Mouse (Mus musculus) lung, postnatal 25 days (tissue): ENCODE data around the gene Olfr1047.
"Not testable (repeated sequence)": the region's sequence is repeated elsewhere in the genome, so short reads cannot be mapped to it uniquely, and the experiment has no call there.

Experiments used
- DNase-seq: peaks from one replicate; pipeline ENCODE4 v3.0.0; 2022; ENCODE audit warnings: low spot score

Olfr1047 gene

DNA sequence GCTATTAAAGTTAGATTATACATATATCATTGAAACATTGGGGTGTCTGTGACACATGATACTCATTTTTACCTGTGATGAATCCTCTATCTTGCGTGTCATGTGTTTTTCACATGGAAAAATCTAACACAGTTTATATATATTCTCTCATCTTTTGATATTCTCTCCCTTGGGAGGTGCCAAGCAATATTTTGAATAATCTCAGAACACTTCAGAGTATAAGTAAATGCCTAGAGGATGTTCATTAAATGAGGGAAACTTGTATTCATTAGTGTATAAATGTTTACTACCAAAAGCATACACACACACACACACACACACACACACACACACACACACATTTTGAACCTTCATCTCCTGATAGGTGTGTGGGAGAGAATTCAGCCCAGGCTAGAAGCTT lies at the start of gene Olfr1047:
TSS of gene Olfr1047 (minus strand) at position 101 of the 400 bp plus-strand sequence.
- no peak for DNase-seq

DNA sequence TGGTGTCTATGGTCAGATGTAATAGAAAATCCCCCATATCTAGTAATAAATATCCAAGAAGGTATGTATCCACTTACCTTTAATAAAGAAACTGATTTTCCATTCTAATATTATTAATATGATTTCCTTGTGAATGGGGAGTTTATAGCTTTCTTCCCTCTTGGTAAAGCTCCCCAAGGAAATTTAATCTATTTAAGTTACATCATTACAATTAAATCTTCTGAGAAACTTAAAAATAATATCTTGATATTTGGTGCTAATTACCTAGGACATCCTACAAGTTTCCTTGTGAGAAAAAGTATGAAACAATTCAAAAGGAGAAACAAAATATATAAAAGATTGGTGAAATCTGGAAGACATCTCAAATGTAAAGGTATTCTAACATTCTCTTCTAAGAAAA lies 47.8 kb upstream of the Olfr1047 start, which contains the start of gene Olfr1051:
TSS of gene Olfr1051 (minus strand) at position 101 of the 400 bp plus-strand sequence.
- not testable (repeated sequence) for DNase-seq

DNA sequence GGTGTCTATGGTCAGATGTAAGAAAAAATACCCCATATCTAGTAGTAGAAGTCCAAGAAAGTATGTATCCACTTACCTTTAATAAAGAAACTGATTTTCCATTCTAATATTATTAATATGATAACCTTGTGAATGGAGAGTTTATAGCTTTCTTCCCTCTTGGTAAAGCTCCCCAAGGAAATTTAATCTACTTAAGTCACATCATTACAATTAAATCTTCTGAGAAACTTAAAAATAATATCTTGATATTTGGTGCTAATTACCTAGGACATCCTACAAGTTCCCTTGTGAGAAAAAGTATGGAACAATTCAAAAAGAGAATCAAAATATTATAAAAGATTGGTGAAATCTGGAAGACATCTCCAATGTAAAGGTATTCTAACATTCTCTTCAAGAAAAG lies 27.0 kb upstream of the Olfr1047 start, which contains the start of gene Olfr1049:
TSS of gene Olfr1049 (minus strand) at position 101 of the 400 bp plus-strand sequence.
- not testable (repeated sequence) for DNase-seq

DNA sequence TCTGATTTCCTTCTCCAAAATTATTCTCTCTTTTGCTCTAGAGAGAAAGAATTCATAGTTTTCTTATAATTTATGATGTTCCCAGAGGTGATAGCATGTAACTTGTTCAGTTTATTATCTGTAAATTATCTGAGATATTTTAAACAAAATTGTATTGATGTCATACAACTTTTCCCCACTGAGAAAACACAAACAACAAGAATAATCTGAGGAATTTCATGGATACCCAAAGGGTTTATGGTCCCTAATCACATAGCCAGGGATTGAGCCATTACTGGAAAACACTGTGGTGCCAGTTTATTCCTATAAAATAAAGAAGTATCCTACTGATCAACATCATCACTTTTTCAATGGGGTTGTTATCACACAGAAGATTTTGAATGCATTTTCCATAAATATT lies 9.0 kb upstream of the Olfr1047 start, which contains the start of gene Olfr1048:
TSS of gene Olfr1048 (minus strand) at position 101 of the 400 bp plus-strand sequence.
- no peak for DNase-seq

DNA sequence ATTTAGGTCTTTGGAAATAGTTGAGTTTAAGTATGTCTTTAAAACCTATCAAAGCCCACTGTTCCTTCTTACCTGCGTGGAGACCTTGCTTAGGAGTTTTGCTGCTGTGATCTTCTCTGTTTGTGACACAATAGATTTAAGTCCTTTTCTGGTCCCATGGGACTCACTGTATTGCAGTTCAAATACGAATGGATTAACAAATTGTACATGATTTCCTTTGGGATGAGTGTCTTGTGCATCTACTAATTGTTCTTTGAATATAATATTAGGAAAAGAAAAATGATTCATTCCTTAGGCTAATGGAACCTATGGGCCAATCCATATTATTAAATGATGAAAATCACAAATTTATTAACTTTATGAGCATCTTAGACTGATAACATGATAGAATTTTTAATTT lies 12.0 kb downstream of the Olfr1047 start, which contains the start of gene Olfr1046:
TSS of gene Olfr1046 (minus strand) at position 101 of the 400 bp plus-strand sequence.
- no peak for DNase-seq

DNA sequence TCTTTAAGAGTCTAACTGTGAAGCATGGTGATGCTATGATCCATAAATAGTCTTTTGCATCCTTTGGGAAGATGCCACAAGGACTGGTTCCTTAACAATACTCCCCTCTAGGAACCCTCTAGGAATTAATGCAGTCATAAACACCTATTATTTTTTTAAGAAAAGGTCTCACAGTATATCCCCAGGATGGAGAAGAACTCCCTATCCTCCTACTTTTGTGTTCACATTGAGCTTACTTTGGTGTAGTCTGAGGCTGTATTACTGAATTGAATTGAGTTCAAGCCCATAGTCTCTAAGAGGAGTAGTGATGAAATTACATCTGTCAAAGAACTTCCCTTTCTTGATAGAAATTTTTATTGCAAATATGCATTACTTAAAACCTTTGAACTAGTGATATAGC lies 28.3 kb downstream of the Olfr1047 start, which contains the start of gene Olfr1045:
TSS of gene Olfr1045 (minus strand) at position 101 of the 400 bp plus-strand sequence.
- DNase-seq = no peak

DNA sequence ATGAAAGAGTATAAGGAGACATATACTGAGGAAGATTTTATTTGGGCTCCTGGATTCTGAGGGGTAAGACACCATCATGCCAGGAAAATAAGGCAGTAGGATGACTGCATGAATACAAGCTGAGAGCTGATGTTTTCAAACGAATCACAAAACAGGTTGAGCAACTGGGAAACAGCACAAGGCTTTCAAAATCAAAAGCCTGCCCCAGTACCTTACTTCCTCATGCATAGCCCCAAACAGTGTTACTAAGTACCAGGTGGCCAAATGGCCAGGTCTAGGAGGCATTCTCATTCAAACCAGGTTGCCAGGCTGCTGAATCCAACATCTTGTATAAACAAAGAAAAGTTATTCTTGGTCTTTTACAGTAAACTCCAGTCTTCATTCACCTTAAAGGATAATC lies 35.3 kb downstream of the Olfr1047 start:
- no peak for DNase-seq

DNA sequence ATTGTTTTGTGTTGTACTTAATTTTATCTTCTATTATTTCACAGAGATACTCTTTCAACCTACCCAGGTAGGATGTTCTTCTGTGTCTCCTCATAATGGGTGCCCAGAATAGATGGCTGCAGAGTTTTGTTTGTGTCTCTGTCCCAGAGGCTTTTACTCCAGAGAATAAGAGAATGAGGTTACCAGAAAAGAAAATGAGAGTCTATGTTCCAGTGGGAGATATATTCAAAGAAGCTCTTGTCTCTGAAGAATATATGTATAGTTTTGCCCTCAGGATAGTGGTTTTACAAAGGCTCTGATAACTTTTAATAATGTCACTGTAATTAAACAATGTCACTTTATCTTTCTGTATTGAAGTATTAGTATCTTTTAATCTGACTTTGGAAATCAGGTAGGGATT lies 45.6 kb downstream of the Olfr1047 start, which contains the start of gene Olfr52:
TSS of gene Olfr52 (minus strand) at position 101 of the 400 bp plus-strand sequence.
- DNase-seq = no peak

DNA sequence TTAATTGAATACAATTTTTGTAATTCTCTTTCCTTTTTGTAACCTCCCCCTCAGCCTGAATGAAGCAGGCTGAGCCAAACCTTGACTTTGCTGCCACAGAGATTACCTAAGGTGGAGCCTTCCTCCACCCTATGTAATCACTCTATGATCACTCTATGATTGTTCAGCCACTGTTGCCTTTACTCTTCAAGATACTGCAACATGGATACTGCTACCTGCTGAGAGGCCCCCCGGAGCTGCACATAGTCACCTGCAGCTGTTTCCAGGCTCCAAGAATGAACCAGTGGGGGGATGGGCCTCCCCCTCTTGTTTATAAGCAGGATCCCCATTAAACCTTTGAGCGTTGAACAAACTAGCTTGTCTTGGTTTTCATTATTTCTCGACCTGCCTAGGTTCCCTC lies 51.3 kb downstream of the Olfr1047 start:
- DNase-seq = no peak

DNA sequence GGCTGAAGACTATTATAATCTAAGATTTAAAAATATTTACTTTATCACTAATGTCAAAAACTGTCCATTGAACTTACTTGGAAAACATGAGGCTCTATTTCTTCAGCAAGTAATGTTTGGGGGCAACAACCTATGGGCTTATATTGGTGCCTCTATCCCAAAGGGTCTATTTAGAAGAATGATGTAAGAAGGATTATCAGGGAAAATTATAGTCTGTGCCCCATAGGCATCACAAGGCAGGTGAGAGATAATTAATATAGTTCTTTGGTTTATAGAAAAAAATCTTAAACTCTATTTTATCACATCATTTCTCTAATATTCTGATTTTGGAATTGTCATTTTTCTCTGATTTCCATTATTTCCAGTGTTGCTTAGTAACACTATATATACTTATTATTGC lies 53.5 kb downstream of the Olfr1047 start, which contains the start of gene Olfr1044:
TSS of gene Olfr1044 (minus strand) at position 101 of the 400 bp plus-strand sequence.
- DNase-seq = no peak
